ENCODE assay signal across 21 mouse cellular contexts in genomic region chr19:40696116-40696515, GRCm38 (mm10). TPM values are rescaled to one million over a fixed set of nuclear protein-coding genes. Genes with fewer than 3 reads are reported as not detected.
"Had no signal": no experiment of that assay in that cellular context is flagged by ENCODE, and none has a peak within 500 bp of the region (broad histone marks: within the 10 kb centered on the region; RNA-seq: fewer than 3 reads in every experiment).

No protein-coding gene starts in this region.

- H3K27me3 ChIP-seq: liver, embryonic 13.5 days; stomach, embryonic 15.5 days had no signal

- H3K4me2 ChIP-seq: liver, embryonic 13.5 days; stomach, embryonic 15.5 days had no signal

- H3K9ac ChIP-seq: liver, embryonic 13.5 days; stomach, embryonic 15.5 days had no signal

- H3K4me1 ChIP-seq: liver, embryonic 13.5 days; stomach, embryonic 15.5 days had no signal

- H3K9me3 ChIP-seq: liver, embryonic 13.5 days; midbrain, embryonic 10.5 days; stomach, embryonic 15.5 days had no signal

- H3K36me3 ChIP-seq: liver, embryonic 13.5 days; midbrain, embryonic 10.5 days; stomach, embryonic 15.5 days had no signal

- H3K27ac ChIP-seq: layer of hippocampus, adult 2 months; liver, embryonic 13.5 days; macrophage; midbrain, embryonic 10.5 days; stomach, embryonic 15.5 days had no signal

- DNase-seq: kidney, adult 11 months; kidney, adult 9 months; layer of hippocampus, adult 9-11 months; liver, embryonic 13.5 days; lung, adult 2 months; lung, postnatal 14 days; midbrain, embryonic 14.5 days; right cerebral cortex, postnatal 25 days; spleen, adult 18-20 months; thymus, adult 2 months; thymus, postnatal 14 days; thymus, postnatal 4 days had no signal

- H3K4me3 ChIP-seq: layer of hippocampus, adult 2 months; liver, embryonic 13.5 days; midbrain, embryonic 10.5 days; stomach, embryonic 15.5 days had no signal

RNA-seq across cellular contexts. Expression of gene Cc2d2b, which starts 52.4 kb away (rescaled TPM):
- total RNA-seq: megakaryocyte, adult 5-6 weeks; midbrain, postnatal 0 days had no signal
- polyA plus RNA-seq: large intestine, adult 2 months; liver, adult 2 months; macrophage; neural tube, embryonic 11.5 days; thymus, adult 2 months had no signal
